Mouse (Mus musculus): ENCODE measurements around the gene 6330409D20Rik. TPM values are rescaled to one million over a fixed set of nuclear protein-coding genes. Genes with fewer than 3 reads are reported as not detected.

The 6330409D20Rik gene
- total and polyA plus RNA-seq, 2 experiments from 2014 or later = 3.2 to 3.6 TPM

DNA sequence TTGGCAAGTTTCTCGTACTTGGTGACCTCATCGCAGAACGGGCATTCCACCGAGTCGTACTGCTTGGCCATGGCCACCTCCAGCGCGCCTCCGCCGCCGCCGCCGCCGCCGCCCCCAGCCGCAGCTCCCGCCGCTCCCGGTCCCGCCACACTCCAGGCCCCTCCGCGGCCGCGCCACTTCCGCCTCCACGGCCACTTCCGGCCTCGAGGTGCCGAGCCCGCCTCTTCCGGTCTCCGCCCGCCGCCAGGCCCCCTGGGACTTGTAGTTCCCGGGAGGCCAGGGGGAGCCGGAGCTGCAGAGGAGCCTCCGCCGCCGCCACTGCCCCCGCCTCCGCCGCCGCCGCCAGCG lies 28.3 kb downstream of the 6330409D20Rik start:
- Histone ChIP-seq H3K4me1 (ENCODE audit: insufficient read depth, low read length) (peaks cover 17% of the 10 kb centered on the region), H3K4me2 (ENCODE audit: low read depth, low read length) (peak overlapping the region; percentile 96), H3K27ac (peak overlapping the region; percentile 100), H3K9me3 (ENCODE audit: low read length) (no peaks in the 10 kb centered on the region), H3K27me3 (ENCODE audit: insufficient read depth, low read length) (no peaks in the 10 kb centered on the region), H3K36me3 (ENCODE audit: insufficient read depth, low read length) (peaks cover 23% of the 10 kb centered on the region), H3K9ac (replicated peaks; ENCODE audit: low read length) (peak overlapping the region; percentile 92), H3K4me3 (ENCODE audit: low read length) (peak overlapping the region; percentile 80)
- under 1% methylated on average over 38 of the region's 44 CpGs for WGBS
- no peak for TF ChIP-seq CTCF (IDR thresholded peaks at IDR 0.05; ENCODE audit: low read depth)
- DNase-seq (ENCODE audit: low spot score) (peak; percentile 96), ATAC-seq (peak; percentile 86)

DNA sequence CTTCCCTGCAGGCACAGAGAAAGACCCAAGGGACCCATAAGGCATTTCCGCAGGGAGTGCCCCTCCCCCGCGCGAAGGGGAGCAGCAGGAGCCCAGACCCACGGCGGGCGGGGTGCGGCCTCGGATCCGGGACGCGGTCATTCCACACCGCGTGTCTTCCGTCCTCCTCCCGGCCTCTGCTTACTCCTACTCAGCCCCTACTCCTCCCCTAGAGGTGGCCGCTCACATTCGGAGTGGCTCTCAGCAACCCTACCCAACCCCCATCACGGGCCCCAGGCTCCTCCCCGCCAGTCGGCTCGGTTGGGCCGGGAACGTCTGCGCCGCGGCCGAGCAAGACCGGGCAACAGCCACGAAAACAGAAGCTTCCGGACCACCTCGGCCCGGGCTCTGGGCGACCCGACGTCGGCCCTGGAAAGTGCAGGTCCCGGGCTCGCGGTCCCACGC lies 28.7 kb downstream of the 6330409D20Rik start:
- DNase-seq (ENCODE audit: low spot score) = peak; percentile 50
- Histone ChIP-seq H3K27me3 (ENCODE audit: insufficient read depth, low read length) (no peaks in the 10 kb centered on the region), H3K27ac (peak overlapping the region; percentile 100), H3K36me3 (ENCODE audit: insufficient read depth, low read length) (peaks cover 24% of the 10 kb centered on the region), H3K9ac (replicated peaks; ENCODE audit: low read length) (peak overlapping the region; percentile 92), H3K9me3 (ENCODE audit: low read length) (no peaks in the 10 kb centered on the region), H3K4me2 (ENCODE audit: low read depth, low read length) (peak overlapping the region; percentile 96), H3K4me3 (ENCODE audit: low read length) (peak overlapping the region; percentile 80), H3K4me1 (ENCODE audit: insufficient read depth, low read length) (peaks cover 17% of the 10 kb centered on the region)
- WGBS = under 1% methylated on average over 39 of the region's 41 CpGs
- no peak for TF ChIP-seq CTCF (IDR thresholded peaks at IDR 0.05; ENCODE audit: low read depth)
- ATAC-seq = peak; percentile 22; the same call in 1 of the 2 replicates

DNA sequence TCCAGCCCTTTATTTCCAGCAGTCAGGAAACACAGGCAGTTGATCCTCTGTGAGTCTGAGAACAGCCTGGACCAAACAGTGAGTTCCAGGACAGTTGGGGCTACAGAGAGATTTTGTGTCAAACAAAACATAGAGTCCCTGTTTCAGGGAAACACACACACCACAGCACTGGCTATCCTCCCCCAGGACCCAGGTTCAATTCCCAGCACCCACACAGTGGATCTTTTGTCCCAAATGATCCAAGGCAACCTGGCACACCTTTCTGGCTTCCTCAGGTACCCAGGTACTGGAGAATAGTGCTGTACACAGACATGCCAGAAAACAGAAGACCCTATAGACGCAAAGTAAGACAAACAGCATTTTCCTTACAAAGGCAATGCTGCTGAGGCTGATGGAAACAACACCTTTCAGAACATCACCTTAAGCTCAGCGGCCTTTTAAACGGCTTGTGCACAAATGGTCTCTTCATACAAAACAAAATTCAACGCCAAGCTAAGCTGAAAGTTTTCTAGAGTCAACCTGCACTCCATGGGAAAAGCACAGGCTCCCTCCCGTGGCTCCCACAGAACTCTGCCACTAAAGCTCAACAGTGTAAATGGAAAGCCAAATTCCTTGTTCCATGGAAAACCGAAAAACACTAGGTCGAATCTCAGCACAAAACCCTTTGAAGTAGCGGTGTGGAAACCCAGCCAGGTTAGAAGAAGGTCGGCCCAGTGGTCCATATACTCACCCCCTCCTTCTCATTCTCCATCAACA lies 29.3 kb downstream of the 6330409D20Rik start:
- Histone ChIP-seq H3K4me3 (ENCODE audit: low read length) (peak overlapping the region; percentile 80), H3K27ac (peak overlapping the region; percentile 100), H3K36me3 (ENCODE audit: insufficient read depth, low read length) (peaks cover 31% of the 10 kb centered on the region), H3K9ac (replicated peaks; ENCODE audit: low read length) (peak overlapping the region; percentile 92), H3K4me1 (ENCODE audit: insufficient read depth, low read length) (peaks cover 17% of the 10 kb centered on the region), H3K9me3 (ENCODE audit: low read length) (no peaks in the 10 kb centered on the region), H3K4me2 (ENCODE audit: low read depth, low read length) (peak overlapping the region; percentile 96), H3K27me3 (ENCODE audit: insufficient read depth, low read length) (no peaks in the 10 kb centered on the region)
- 29% methylated on average over 9 of the region's 9 CpGs for WGBS
- DNase-seq (ENCODE audit: low spot score) (no peak), ATAC-seq (no peak)
- no peak; the same call in 1 of the 2 replicates for TF ChIP-seq CTCF (IDR thresholded peaks at IDR 0.05; ENCODE audit: low read depth)

DNA sequence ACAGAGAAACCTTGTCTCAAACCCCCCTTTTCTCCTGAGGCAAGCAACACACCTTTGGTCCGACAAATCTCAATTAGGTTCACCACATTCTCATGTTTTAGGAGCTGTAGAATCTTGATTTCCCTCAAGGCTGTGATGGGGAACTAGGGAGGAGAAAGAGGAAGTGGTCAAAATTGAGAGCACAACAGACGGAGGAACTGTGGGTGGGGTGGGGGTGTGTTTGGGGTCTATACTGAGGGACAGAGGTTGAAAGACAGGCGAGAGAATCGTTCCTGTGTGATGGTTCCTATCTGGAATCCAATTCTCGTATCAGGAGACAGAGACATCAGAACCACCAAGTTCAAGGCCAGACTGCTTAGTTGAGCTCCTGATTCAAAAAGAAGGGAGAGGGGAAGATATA lies 30.4 kb downstream of the 6330409D20Rik start:
- no peak for DNase-seq (ENCODE audit: low spot score)
- no peak overlapping the region for H3K9ac ChIP-seq (replicated peaks; ENCODE audit: low read length)
- 83% methylated on average over 5 of the region's 5 CpGs for WGBS

DNA sequence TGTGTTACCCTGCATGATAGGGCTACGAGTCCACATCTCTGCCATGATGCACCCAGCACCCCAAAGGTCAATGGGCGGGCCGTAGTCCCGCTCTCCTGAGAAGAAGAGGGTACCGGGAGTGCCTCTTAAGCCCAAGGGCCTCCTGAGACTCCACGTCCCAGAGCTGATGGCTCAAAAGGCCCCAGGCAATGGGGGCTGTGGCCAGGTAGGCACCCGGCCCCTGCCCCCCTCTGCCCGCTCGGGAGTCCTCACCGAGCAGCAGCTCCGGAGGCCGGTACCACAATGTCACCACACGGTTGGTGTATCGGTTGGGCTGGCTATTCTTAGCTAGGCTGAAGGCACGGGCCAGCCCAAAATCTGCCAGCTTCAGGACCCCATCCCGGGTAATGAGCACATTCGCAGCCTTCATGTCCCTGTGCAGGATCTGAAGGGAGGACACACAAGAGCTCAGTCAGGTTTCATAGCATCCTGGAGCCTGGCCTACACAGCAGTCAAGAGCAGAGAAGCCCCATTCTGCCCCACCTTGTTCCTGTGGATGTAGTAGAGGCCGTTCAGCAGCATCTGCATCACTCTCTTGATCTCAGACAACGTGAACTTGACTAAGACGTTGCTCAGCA lies 31.2 kb downstream of the 6330409D20Rik start:
- H3K4me1 ChIP-seq (ENCODE audit: insufficient read depth, low read length) = peaks cover 17% of the 10 kb centered on the region
- TF ChIP-seq CTCF (IDR thresholded peaks at IDR 0.05; ENCODE audit: low read depth) = no peak
- ATAC-seq (no peak), DNase-seq (ENCODE audit: low spot score) (no peak)
- WGBS = 93% methylated on average over 20 of the region's 20 CpGs
- no peak overlapping the region for H3K9ac ChIP-seq (replicated peaks; ENCODE audit: low read length)
- H3K9me3 ChIP-seq (ENCODE audit: low read length) = no peaks in the 10 kb centered on the region
- peaks cover 40% of the 10 kb centered on the region for H3K36me3 ChIP-seq (ENCODE audit: insufficient read depth, low read length)
- no peaks in the 10 kb centered on the region for H3K27me3 ChIP-seq (ENCODE audit: insufficient read depth, low read length)
- no peak overlapping the region for H3K4me2 ChIP-seq (ENCODE audit: low read depth, low read length)
- no peak overlapping the region for H3K27ac ChIP-seq
- no peak overlapping the region for H3K4me3 ChIP-seq (ENCODE audit: low read length)

More for the DNA sequence above, 30.4 kb downstream of the 6330409D20Rik start:
- H3K27ac ChIP-seq = no peak overlapping the region
- no peak overlapping the region for H3K4me3 ChIP-seq (ENCODE audit: low read length)
- no peaks in the 10 kb centered on the region for H3K9me3 ChIP-seq (ENCODE audit: low read length)
- H3K4me2 ChIP-seq (ENCODE audit: low read depth, low read length) = no peak overlapping the region
- no peak for TF ChIP-seq CTCF (IDR thresholded peaks at IDR 0.05; ENCODE audit: low read depth)
- H3K27me3 ChIP-seq (ENCODE audit: insufficient read depth, low read length) = no peaks in the 10 kb centered on the region
- peaks cover 40% of the 10 kb centered on the region for H3K36me3 ChIP-seq (ENCODE audit: insufficient read depth, low read length)
- H3K4me1 ChIP-seq (ENCODE audit: insufficient read depth, low read length) = peaks cover 17% of the 10 kb centered on the region
- ATAC-seq = no peak

DNA sequence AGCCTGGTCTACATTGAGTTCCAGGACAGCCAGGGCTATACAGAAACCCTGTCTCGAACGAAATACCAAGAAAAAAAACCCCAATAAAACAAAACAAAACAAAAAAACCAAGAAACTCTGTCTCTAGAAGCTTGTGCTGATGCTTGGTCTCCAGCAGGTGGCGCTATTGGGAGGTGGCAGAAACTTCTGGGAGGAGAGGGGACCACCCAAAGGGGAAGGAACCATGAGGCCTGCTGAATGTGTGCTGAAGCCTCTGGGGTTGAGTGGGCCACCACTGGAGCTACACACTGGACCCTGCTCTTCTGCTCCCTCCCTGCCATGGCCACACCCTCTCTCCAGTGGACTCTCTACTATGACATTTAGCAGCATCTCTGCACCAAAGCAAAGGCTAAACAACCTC lies 32.2 kb downstream of the 6330409D20Rik start:
- no peak for ATAC-seq
- H3K4me3 ChIP-seq (ENCODE audit: low read length) = no peak overlapping the region
- H3K4me1 ChIP-seq (ENCODE audit: insufficient read depth, low read length) = peaks cover 11% of the 10 kb centered on the region
- H3K4me2 ChIP-seq (ENCODE audit: low read depth, low read length) = no peak overlapping the region
- WGBS = 37% methylated on average over 3 of the region's 3 CpGs
- peaks cover 50% of the 10 kb centered on the region for H3K36me3 ChIP-seq (ENCODE audit: insufficient read depth, low read length)
- no peak overlapping the region for H3K27ac ChIP-seq
- TF ChIP-seq CTCF (IDR thresholded peaks at IDR 0.05; ENCODE audit: low read depth) = peak; percentile 88
- no peak overlapping the region for H3K9ac ChIP-seq (replicated peaks; ENCODE audit: low read length)
- no peaks in the 10 kb centered on the region for H3K27me3 ChIP-seq (ENCODE audit: insufficient read depth, low read length)
- H3K9me3 ChIP-seq (ENCODE audit: low read length) = no peaks in the 10 kb centered on the region
- peak; percentile 82 for DNase-seq (ENCODE audit: low spot score)

All from hindbrain, postnatal 0 days (tissue).